10 mouse cellular contexts compared by ENCODE assay signal in the genomic region with DNA sequence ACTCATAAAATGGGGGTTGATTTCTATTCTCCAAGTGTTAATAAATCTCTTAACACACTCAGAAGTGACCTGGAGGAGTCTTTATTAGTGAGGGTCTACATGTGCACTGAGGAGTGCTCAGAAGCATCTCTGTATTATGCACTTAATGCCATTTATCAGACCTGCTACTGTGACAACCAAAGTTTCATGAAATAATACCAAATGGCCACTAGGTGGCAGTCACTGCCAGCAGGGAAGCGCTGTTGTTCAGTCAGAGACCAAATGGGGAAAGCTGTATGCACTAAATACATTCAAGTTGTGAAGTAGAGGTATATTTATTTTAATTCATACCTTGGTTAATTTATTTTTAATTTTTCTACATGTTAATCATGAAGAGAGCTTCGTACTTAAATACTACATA. TPM values are rescaled to one million over a fixed set of nuclear protein-coding genes. Genes with fewer than 3 reads are reported as not detected.
DNase-seq lines count a peak whose midpoint lies in the region; ATAC-seq and TF ChIP-seq lines count a peak whose summit lies in the region.
"Had no signal": no experiment of that assay in that cellular context is flagged by ENCODE, and none has a peak within 500 bp of the region (broad histone marks: within the 10 kb centered on the region; RNA-seq: fewer than 3 reads in every experiment).

No protein-coding gene starts in this region.

- no peak for TF ChIP-seq EP300 in liver, embryonic 14.5 days (IDR thresholded peaks at IDR 0.05; ENCODE audit: low read depth)

- TF ChIP-seq POLR2A in embryonic fibroblast, embryonic 13.5 days (IDR thresholded peaks at IDR 0.05; ENCODE audit: low read depth, low read length), result no peak

- ATAC-seq in liver, embryonic 14.5 days (ENCODE audit: insufficient read depth), result no peak

- no peaks in the 10 kb centered on the region for H3K27me3 ChIP-seq in liver, embryonic 14.5 days (ENCODE audit: control insufficient read depth, insufficient read depth, low read length)

- no peak overlapping the region for H3K4me2 ChIP-seq in liver, embryonic 14.5 days (ENCODE audit: low read depth)

- no peaks in the 10 kb centered on the region for H3K4me1 ChIP-seq in embryonic fibroblast, embryonic 13.5 days (ENCODE audit: control insufficient read depth, insufficient read depth, low read length)
- no peaks in the 10 kb centered on the region for H3K4me1 ChIP-seq in liver, embryonic 14.5 days (replicated peaks; ENCODE audit: control insufficient read depth in 2 of 2, insufficient read depth in 2 of 2, low read length in 1 of 2)

- no peak overlapping the region for H3K4me3 ChIP-seq in embryonic fibroblast, embryonic 13.5 days (ENCODE audit: insufficient read depth, low read length)
- no peak overlapping the region for H3K4me3 ChIP-seq in liver, embryonic 14.5 days (ENCODE audit: insufficient read depth in 1 of 2, low read depth in 2 of 2, low read length in 2 of 2)

- H3K9ac ChIP-seq in liver, embryonic 14.5 days (replicated peaks), result no peak overlapping the region

- H3K9me3 ChIP-seq in liver, embryonic 14.5 days (ENCODE audit: control insufficient read depth, low read length), result no peaks in the 10 kb centered on the region

- no peak overlapping the region for H3K27ac ChIP-seq in embryonic fibroblast, embryonic 13.5 days (ENCODE audit: insufficient read depth, low read length)
- no peak overlapping the region for H3K27ac ChIP-seq in liver, embryonic 14.5 days

- intact Hi-C loops in gastrocnemius, postnatal 14 days (cut with DNase I; ENCODE audit: low total_unique reads), result no loop called here

- TF ChIP-seq CTCF in embryonic fibroblast, embryonic 13.5 days (IDR thresholded peaks at IDR 0.05; ENCODE audit: borderline replicate concordance, insufficient read depth, low read length), result peak; percentile 60; the same call in 1 of the 2 replicates
- TF ChIP-seq CTCF in liver, embryonic 14.5 days (IDR thresholded peaks at IDR 0.05; ENCODE audit: low read depth), result peak; percentile 83

- no peaks in the 10 kb centered on the region for H3K36me3 ChIP-seq in liver, embryonic 14.5 days (replicated peaks; ENCODE audit: control insufficient read depth, insufficient read depth, low read depth)

- DNase-seq in gastrocnemius, adult 18-20 months (ENCODE audit: low spot score), result peak; percentile 35
- no peak for DNase-seq in gastrocnemius, postnatal 14 days
- DNase-seq in CD4-positive, CD25-positive, alpha-beta regulatory T cell, adult 2 months (ENCODE audit: low read depth, low spot score), result peak; percentile 81
- peak; percentile 75 for DNase-seq in brain, adult 2 months (ENCODE audit: low read depth, low spot score)
- peak; percentile 81 for DNase-seq in induced T-regulatory cell, adult 2 months (ENCODE audit: low read depth)
- peak; percentile 18 to 43 (median 19) for DNase-seq in liver, embryonic 14.5 days (ENCODE audit: low read depth in 3 of 3, low spot score in 3 of 3)
- peak; percentile 45 for DNase-seq in retina, postnatal 7 days (ENCODE audit: low read depth, low spot score)

- 2% methylated on average over 2 of the region's 2 CpGs for WGBS in liver, embryonic 14.5 days (ENCODE audit: insufficient replicate concordance)

RNA-seq across cellular contexts. Expression of gene Lpcat4, which starts 42.4 kb away (rescaled TPM):
- 1 to 10 TPM in 1 of 2 experiments, under 1 TPM in 1; 0.82 to 1.1 TPM for total RNA-seq in gastrocnemius, adult 18-20 months (2021)
- 1 to 10 TPM; 1.7 to 2.2 TPM for total RNA-seq in gastrocnemius, postnatal 14 days (2021)
- polyA plus RNA-seq in embryonic fibroblast, embryonic 13.5 days (2011; ENCODE audit: insufficient read length, low read depth, missing spikeins), result 21.6 and 25.3 TPM in 2 replicates
- polyA plus RNA-seq in liver, embryonic 14.5 days (2012; rRNA removed), result 2.4 and 2.9 TPM in 2 replicates
- polyA plus RNA-seq in liver, embryonic 14.5 days (2014; fragmentation: Nextera tagmentation; extraction: Ambion mirVana), result 1.9 and 2.1 TPM in 2 replicates

RNA-seq across cellular contexts. Expression of gene Olfr1318, which starts 42.9 kb away (rescaled TPM):
- not detected for total RNA-seq in gastrocnemius, adult 18-20 months (2021)
- not detected for total RNA-seq in gastrocnemius, postnatal 14 days (2021)
- not detected in 2 replicates for polyA plus RNA-seq in embryonic fibroblast, embryonic 13.5 days (2011; ENCODE audit: insufficient read length, low read depth, missing spikeins)
- polyA plus RNA-seq in liver, embryonic 14.5 days (2012; rRNA removed), result not detected in 2 replicates
- not detected in 2 replicates for polyA plus RNA-seq in liver, embryonic 14.5 days (2014; fragmentation: Nextera tagmentation; extraction: Ambion mirVana)
- total RNA-seq: left cerebral cortex, postnatal 36 days had no signal

RNA-seq across cellular contexts. Expression of gene Olfr1317, which starts 56.7 kb away (rescaled TPM):
- total RNA-seq in gastrocnemius, adult 18-20 months (2021), result not detected
- not detected for total RNA-seq in gastrocnemius, postnatal 14 days (2021)
- not detected in 2 replicates for polyA plus RNA-seq in embryonic fibroblast, embryonic 13.5 days (2011; ENCODE audit: insufficient read length, low read depth, missing spikeins)
- not detected in 2 replicates for polyA plus RNA-seq in liver, embryonic 14.5 days (2012; rRNA removed)
- not detected in 2 replicates for polyA plus RNA-seq in liver, embryonic 14.5 days (2014; fragmentation: Nextera tagmentation; extraction: Ambion mirVana)
- total RNA-seq: left cerebral cortex, postnatal 36 days had no signal
- polyA plus RNA-seq: C2C12 had no signal
